Mouse (Mus musculus): ENCODE data around the gene Sash1. TPM values are rescaled to one million over a fixed set of nuclear protein-coding genes. Genes with fewer than 3 reads are reported as not detected.
"Not testable (repeated sequence)": the region's sequence is repeated elsewhere in the genome, so short reads cannot be mapped to it uniquely, and the experiment has no call there.

Sash1 gene
- polyA plus RNA-seq, 1 experiment: 4.7 TPM

- Histone ChIP-seq H3K27ac (ENCODE audit: control insufficient read depth, insufficient read depth, low read depth, low read length, poor library complexity) (no peak overlapping the region), H3K4me1 (ENCODE audit: control insufficient read depth, insufficient read depth, low read length) (no peaks in the 10 kb centered on the region), H3K4me3 (replicated peaks; ENCODE audit: control insufficient read depth, low read depth, low read length) (no peak overlapping the region)
- WGBS: 87% methylated on average over 7 of the region's 7 CpGs
- TF ChIP-seq POLR2A (IDR thresholded peaks at IDR 0.05; ENCODE audit: borderline replicate concordance, control insufficient read depth, low read depth, low read length) (no peak), CTCF (IDR thresholded peaks at IDR 0.05; ENCODE audit: control insufficient read depth, insufficient read depth, low read length) (no peak)
These were observed 167.0 kb downstream of the Sash1 start for GRCm38 (mm10) chr10:8718831-8719230.

- WGBS: 82% methylated on average over 5 of the region's 5 CpGs
- H3K4me3 ChIP-seq (replicated peaks; ENCODE audit: control insufficient read depth, low read depth, low read length): no peak overlapping the region
- TF ChIP-seq POLR2A (IDR thresholded peaks at IDR 0.05; ENCODE audit: borderline replicate concordance, control insufficient read depth, low read depth, low read length) (no peak), CTCF (IDR thresholded peaks at IDR 0.05; ENCODE audit: control insufficient read depth, insufficient read depth, low read length) (no peak)
- no peaks in the 10 kb centered on the region for H3K4me1 ChIP-seq (ENCODE audit: control insufficient read depth, insufficient read depth, low read length)
- no peak overlapping the region for H3K27ac ChIP-seq (ENCODE audit: control insufficient read depth, insufficient read depth, low read depth, low read length, poor library complexity)
These were observed 168.7 kb downstream of the Sash1 start for GRCm38 (mm10) chr10:8717171-8717570.

- 17% methylated on average over 12 of the region's 12 CpGs for WGBS
These were observed 170.1 kb downstream of the Sash1 start for GRCm38 (mm10) chr10:8715679-8716284.

GRCm38 (mm10) chr10:8696636-8697035, 189.2 kb downstream of the Sash1 start:
- H3K4me3 ChIP-seq (replicated peaks; ENCODE audit: control insufficient read depth, low read depth, low read length); H3K4me1 ChIP-seq (ENCODE audit: control insufficient read depth, insufficient read depth, low read length); H3K27ac ChIP-seq (ENCODE audit: control insufficient read depth, insufficient read depth, low read depth, low read length, poor library complexity): not testable (repeated sequence)
- 85% methylated on average over 1 of the region's 1 CpGs for WGBS

More at GRCm38 (mm10) chr10:8715679-8716284, 170.1 kb downstream of the Sash1 start:
- TF ChIP-seq POLR2A (IDR thresholded peaks at IDR 0.05; ENCODE audit: borderline replicate concordance, control insufficient read depth, low read depth, low read length) (no peak), CTCF (IDR thresholded peaks at IDR 0.05; ENCODE audit: control insufficient read depth, insufficient read depth, low read length) (peak; percentile 84)
- H3K27ac ChIP-seq (ENCODE audit: control insufficient read depth, insufficient read depth, low read depth, low read length, poor library complexity): no peak overlapping the region
- no peaks in the 10 kb centered on the region for H3K4me1 ChIP-seq (ENCODE audit: control insufficient read depth, insufficient read depth, low read length)
- H3K4me3 ChIP-seq (replicated peaks; ENCODE audit: control insufficient read depth, low read depth, low read length): no peak overlapping the region

GRCm38 (mm10) chr10:8693996-8694500, 191.8 kb downstream of the Sash1 start:
- WGBS: 79% methylated on average over 7 of the region's 7 CpGs
- H3K27ac ChIP-seq (ENCODE audit: control insufficient read depth, insufficient read depth, low read depth, low read length, poor library complexity): no peak overlapping the region

GRCm38 (mm10) chr10:8693561-8693960, 192.3 kb downstream of the Sash1 start:
- H3K4me1 ChIP-seq (ENCODE audit: control insufficient read depth, insufficient read depth, low read length): no peaks in the 10 kb centered on the region
- no peak overlapping the region for H3K27ac ChIP-seq (ENCODE audit: control insufficient read depth, insufficient read depth, low read depth, low read length, poor library complexity)
- H3K4me3 ChIP-seq (replicated peaks; ENCODE audit: control insufficient read depth, low read depth, low read length): no peak overlapping the region
- TF ChIP-seq POLR2A (IDR thresholded peaks at IDR 0.05; ENCODE audit: borderline replicate concordance, control insufficient read depth, low read depth, low read length): no peak
- no peak for TF ChIP-seq CTCF (IDR thresholded peaks at IDR 0.05; ENCODE audit: control insufficient read depth, insufficient read depth, low read length)
- 80% methylated on average over 4 of the region's 4 CpGs for WGBS

More at GRCm38 (mm10) chr10:8693996-8694500, 191.8 kb downstream of the Sash1 start:
- TF ChIP-seq POLR2A (IDR thresholded peaks at IDR 0.05; ENCODE audit: borderline replicate concordance, control insufficient read depth, low read depth, low read length) (no peak), CTCF (IDR thresholded peaks at IDR 0.05; ENCODE audit: control insufficient read depth, insufficient read depth, low read length) (no peak)
- Histone ChIP-seq H3K4me3 (replicated peaks; ENCODE audit: control insufficient read depth, low read depth, low read length) (no peak overlapping the region), H3K4me1 (ENCODE audit: control insufficient read depth, insufficient read depth, low read length) (no peaks in the 10 kb centered on the region)

GRCm38 (mm10) chr10:8692531-8692930, 193.3 kb downstream of the Sash1 start:
- Histone ChIP-seq H3K4me1 (ENCODE audit: control insufficient read depth, insufficient read depth, low read length) (no peaks in the 10 kb centered on the region), H3K4me3 (replicated peaks; ENCODE audit: control insufficient read depth, low read depth, low read length) (no peak overlapping the region), H3K27ac (ENCODE audit: control insufficient read depth, insufficient read depth, low read depth, low read length, poor library complexity) (no peak overlapping the region)
- 87% methylated on average over 2 of the region's 2 CpGs for WGBS
- TF ChIP-seq CTCF (IDR thresholded peaks at IDR 0.05; ENCODE audit: control insufficient read depth, insufficient read depth, low read length): no peak
- TF ChIP-seq POLR2A (IDR thresholded peaks at IDR 0.05; ENCODE audit: borderline replicate concordance, control insufficient read depth, low read depth, low read length): no peak

GRCm38 (mm10) chr10:8686219-8686618, 199.7 kb downstream of the Sash1 start:
- no peaks in the 10 kb centered on the region for H3K4me1 ChIP-seq (ENCODE audit: control insufficient read depth, insufficient read depth, low read length)
- WGBS: 78% methylated on average over 1 of the region's 1 CpGs
- no peak overlapping the region for H3K27ac ChIP-seq (ENCODE audit: control insufficient read depth, insufficient read depth, low read depth, low read length, poor library complexity)
- H3K4me3 ChIP-seq (replicated peaks; ENCODE audit: control insufficient read depth, low read depth, low read length): no peak overlapping the region
- no peak for TF ChIP-seq CTCF (IDR thresholded peaks at IDR 0.05; ENCODE audit: control insufficient read depth, insufficient read depth, low read length)
- TF ChIP-seq POLR2A (IDR thresholded peaks at IDR 0.05; ENCODE audit: borderline replicate concordance, control insufficient read depth, low read depth, low read length): no peak

GRCm38 (mm10) chr10:8685269-8685668, 200.6 kb downstream of the Sash1 start:
- TF ChIP-seq CTCF (IDR thresholded peaks at IDR 0.05; ENCODE audit: control insufficient read depth, insufficient read depth, low read length): no peak
- no peak for TF ChIP-seq POLR2A (IDR thresholded peaks at IDR 0.05; ENCODE audit: borderline replicate concordance, control insufficient read depth, low read depth, low read length)
- Histone ChIP-seq H3K27ac (ENCODE audit: control insufficient read depth, insufficient read depth, low read depth, low read length, poor library complexity) (no peak overlapping the region), H3K4me3 (replicated peaks; ENCODE audit: control insufficient read depth, low read depth, low read length) (no peak overlapping the region), H3K4me1 (ENCODE audit: control insufficient read depth, insufficient read depth, low read length) (no peaks in the 10 kb centered on the region)
- WGBS: 81% methylated on average over 7 of the region's 7 CpGs

Data from bone marrow, adult 2 months (tissue).